Mouse (Mus musculus): Measurements from ENCODE around the gene Ly6g5c. TPM values are rescaled to one million over a fixed set of nuclear protein-coding genes. Genes with fewer than 3 reads are reported as not detected.

The Ly6g5c gene
- polyA plus RNA-seq, 1 experiment from 2014 or later, result not detected

DNA sequence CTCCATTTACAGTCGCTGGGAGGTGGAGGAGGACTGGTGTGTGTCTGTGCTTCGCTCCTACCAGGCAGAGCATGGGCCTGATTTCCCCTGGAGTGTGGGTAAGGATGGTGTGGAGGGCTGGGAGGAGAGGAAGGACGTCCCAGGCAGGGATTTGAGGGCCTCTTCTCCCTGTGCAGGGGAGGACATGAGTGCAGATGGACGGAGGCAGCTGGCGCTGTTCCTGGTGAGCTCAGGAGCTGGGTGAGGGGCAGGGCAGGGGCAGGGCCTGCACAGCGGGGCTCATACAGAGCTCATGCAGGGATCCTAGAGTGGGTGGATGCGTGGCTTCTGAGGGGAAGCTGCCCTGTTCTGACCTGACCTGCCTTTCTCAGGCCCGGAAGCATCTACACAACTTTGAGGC is 5.8 kb upstream of the Ly6g5c start:
- H3K27ac ChIP-seq (ENCODE audit: low read length), result no peak overlapping the region
- H3K27me3 ChIP-seq (replicated peaks; ENCODE audit: control insufficient read depth, insufficient read depth, low read length), result no peaks in the 10 kb centered on the region
- no peaks in the 10 kb centered on the region for H3K4me1 ChIP-seq (replicated peaks; ENCODE audit: control insufficient read depth, insufficient read depth, low read length)
- H3K4me2 ChIP-seq (ENCODE audit: low read length), result no peak overlapping the region
- H3K9me3 ChIP-seq (ENCODE audit: control insufficient read depth, low read length), result no peaks in the 10 kb centered on the region
- H3K4me3 ChIP-seq (replicated peaks; ENCODE audit: low read length), result no peak overlapping the region
- H3K9ac ChIP-seq (replicated peaks; ENCODE audit: low read depth, low read length), result no peak overlapping the region
- no peak for ATAC-seq
- 84% methylated on average over 8 of the region's 8 CpGs for WGBS
- peaks cover 20% of the 10 kb centered on the region for H3K36me3 ChIP-seq (ENCODE audit: control insufficient read depth, insufficient read depth)

DNA sequence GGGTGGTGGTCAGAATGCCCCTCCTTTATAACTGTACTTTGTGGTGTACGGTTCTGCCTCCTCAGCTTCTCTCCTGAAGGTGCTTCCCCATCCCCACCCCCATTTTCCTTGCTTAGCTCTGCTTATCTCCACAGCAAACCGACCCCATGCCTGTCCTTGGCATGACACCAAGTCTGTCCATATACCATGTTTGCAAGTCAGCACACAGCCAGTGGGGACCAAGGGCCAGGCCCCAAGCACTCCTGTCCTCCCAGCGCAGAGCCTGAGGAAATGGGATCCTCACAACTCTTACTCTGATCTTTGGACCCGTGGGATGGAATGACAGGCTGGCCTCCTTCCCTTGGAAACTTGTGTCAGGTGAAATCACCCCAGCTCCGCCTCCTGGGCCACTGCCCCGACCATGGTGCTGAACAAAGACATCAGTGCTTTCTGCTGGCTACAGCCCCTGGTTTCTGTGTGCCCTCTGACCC is 4.8 kb upstream of the Ly6g5c start:
- Histone ChIP-seq H3K4me3 (replicated peaks; ENCODE audit: low read length) (no peak overlapping the region), H3K4me1 (replicated peaks; ENCODE audit: control insufficient read depth, insufficient read depth, low read length) (no peaks in the 10 kb centered on the region), H3K9ac (replicated peaks; ENCODE audit: low read depth, low read length) (no peak overlapping the region), H3K9me3 (ENCODE audit: control insufficient read depth, low read length) (no peaks in the 10 kb centered on the region), H3K36me3 (ENCODE audit: control insufficient read depth, insufficient read depth) (peaks cover 18% of the 10 kb centered on the region), H3K27ac (ENCODE audit: low read length) (no peak overlapping the region), H3K27me3 (replicated peaks; ENCODE audit: control insufficient read depth, insufficient read depth, low read length) (no peaks in the 10 kb centered on the region), H3K4me2 (ENCODE audit: low read length) (no peak overlapping the region)
- WGBS, result 80% methylated on average over 6 of the region's 6 CpGs
- ATAC-seq, result no peak

DNA sequence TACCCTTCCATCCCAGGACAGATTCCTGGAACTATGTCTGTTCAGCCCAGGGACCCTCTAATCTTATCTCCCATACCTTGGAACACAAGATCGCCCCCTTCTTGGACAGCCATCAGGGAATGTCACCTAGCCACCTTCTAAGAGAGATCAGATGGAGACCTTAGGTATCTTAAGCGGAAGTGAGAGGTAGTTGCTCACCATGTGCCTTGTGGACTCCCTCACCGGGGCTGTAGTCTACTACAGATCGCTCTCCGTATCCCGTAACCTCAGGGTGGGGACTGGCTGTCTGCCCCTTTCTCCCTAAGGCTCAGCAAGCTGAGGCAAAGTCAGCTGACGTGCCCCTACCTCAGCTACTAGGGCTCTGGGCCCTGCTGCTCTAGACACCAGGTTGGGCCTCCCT is 4.0 kb upstream of the Ly6g5c start:
- H3K4me3 ChIP-seq (replicated peaks; ENCODE audit: low read length), result no peak overlapping the region
- H3K27ac ChIP-seq (ENCODE audit: low read length), result no peak overlapping the region
- no peak overlapping the region for H3K9ac ChIP-seq (replicated peaks; ENCODE audit: low read depth, low read length)
- H3K4me2 ChIP-seq (ENCODE audit: low read length), result no peak overlapping the region
- 92% methylated on average over 7 of the region's 7 CpGs for WGBS
- no peaks in the 10 kb centered on the region for H3K4me1 ChIP-seq (replicated peaks; ENCODE audit: control insufficient read depth, insufficient read depth, low read length)
- no peaks in the 10 kb centered on the region for H3K27me3 ChIP-seq (replicated peaks; ENCODE audit: control insufficient read depth, insufficient read depth, low read length)
- H3K9me3 ChIP-seq (ENCODE audit: control insufficient read depth, low read length), result no peaks in the 10 kb centered on the region
- H3K36me3 ChIP-seq (ENCODE audit: control insufficient read depth, insufficient read depth), result peaks cover 18% of the 10 kb centered on the region
- ATAC-seq, result no peak

DNA sequence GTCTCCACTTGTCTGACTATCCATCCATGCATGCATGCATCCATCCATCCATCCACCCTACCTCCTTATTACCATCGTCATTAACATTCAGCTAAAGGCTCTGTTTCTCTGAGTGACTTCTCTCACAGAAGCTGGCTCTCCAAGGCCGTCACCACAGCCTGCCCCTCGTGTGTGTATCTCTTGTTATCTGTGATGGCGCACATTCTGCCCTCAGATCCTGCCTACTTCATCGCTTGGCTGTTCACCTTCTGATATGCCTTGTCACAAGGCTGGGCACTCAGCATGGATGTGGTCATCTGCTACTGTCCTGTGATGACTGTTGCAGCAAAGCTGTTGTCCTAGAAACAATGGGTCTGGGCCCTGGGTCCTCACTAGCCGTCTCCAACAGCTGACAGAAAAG is 3.3 kb upstream of the Ly6g5c start:
- Histone ChIP-seq H3K36me3 (ENCODE audit: control insufficient read depth, insufficient read depth) (peaks cover 18% of the 10 kb centered on the region), H3K9me3 (ENCODE audit: control insufficient read depth, low read length) (no peaks in the 10 kb centered on the region), H3K4me2 (ENCODE audit: low read length) (no peak overlapping the region), H3K9ac (replicated peaks; ENCODE audit: low read depth, low read length) (no peak overlapping the region), H3K4me3 (replicated peaks; ENCODE audit: low read length) (no peak overlapping the region), H3K27ac (ENCODE audit: low read length) (no peak overlapping the region), H3K4me1 (replicated peaks; ENCODE audit: control insufficient read depth, insufficient read depth, low read length) (no peaks in the 10 kb centered on the region), H3K27me3 (replicated peaks; ENCODE audit: control insufficient read depth, insufficient read depth, low read length) (no peaks in the 10 kb centered on the region)
- no peak for ATAC-seq
- 73% methylated on average over 6 of the region's 6 CpGs for WGBS

DNA sequence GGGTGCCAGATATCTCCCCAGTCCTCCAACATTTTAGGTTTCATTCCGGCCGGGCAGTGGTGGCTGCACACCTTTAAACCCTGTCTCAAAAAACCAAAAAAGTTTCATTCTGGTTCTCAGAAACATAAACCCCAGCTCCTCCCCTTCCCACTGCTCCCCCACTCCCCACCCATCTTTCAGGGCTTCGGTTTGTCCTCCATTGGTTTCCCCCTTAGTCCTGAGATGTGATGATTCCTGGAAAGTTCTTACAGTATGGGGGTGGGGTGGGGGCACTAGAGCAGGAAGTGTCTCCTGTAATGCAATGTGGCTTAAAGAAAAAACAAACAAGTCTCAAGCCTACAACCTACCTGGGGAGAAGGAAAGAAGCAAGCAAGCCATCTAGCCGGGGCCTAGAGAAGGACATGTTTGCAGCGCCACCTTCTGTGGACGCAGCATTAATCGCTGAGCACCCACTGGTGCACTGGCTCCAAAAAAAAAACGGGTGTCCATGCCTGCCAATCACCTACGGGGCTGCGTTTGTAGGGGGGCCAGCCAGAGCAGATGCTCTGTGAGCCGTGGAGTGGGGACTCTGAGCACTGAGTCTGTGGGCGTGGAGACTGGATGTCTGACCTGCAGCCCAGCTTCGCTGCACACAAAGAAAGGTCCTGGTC is 2.2 kb upstream of the Ly6g5c start:
- no peak overlapping the region for H3K27ac ChIP-seq (ENCODE audit: low read length)
- H3K4me3 ChIP-seq (replicated peaks; ENCODE audit: low read length), result no peak overlapping the region
- ATAC-seq, result 0 out of 2 replicates have a peak, but pooled peaks have one; percentile 31

DNA sequence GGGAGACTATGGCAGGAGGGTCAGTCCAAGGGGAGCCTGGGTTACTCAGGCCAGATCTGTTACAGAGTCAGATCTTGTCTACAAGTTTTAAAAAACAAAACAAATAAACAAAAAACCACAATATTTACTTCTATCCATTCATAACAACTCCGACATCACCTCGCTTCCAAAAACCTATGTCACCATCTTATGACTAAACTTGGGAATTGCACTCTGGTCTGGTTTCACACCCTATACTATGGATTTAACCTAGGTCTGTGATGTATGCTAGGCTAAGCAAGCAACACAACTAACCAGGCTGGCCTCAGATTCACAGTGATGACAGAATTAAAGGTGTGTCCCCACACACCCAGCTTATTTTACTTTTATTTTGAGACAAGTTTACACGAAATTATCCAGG is 1.6 kb upstream of the Ly6g5c start:
- Histone ChIP-seq H3K27me3 (replicated peaks; ENCODE audit: control insufficient read depth, insufficient read depth, low read length) (no peaks in the 10 kb centered on the region), H3K9ac (replicated peaks; ENCODE audit: low read depth, low read length) (no peak overlapping the region), H3K4me2 (ENCODE audit: low read length) (no peak overlapping the region), H3K9me3 (ENCODE audit: control insufficient read depth, low read length) (no peaks in the 10 kb centered on the region), H3K36me3 (ENCODE audit: control insufficient read depth, insufficient read depth) (peaks cover 14% of the 10 kb centered on the region), H3K27ac (ENCODE audit: low read length) (no peak overlapping the region), H3K4me1 (replicated peaks; ENCODE audit: control insufficient read depth, insufficient read depth, low read length) (no peaks in the 10 kb centered on the region), H3K4me3 (replicated peaks; ENCODE audit: low read length) (no peak overlapping the region)
- ATAC-seq, result no peak
- 69% methylated on average over 3 of the region's 3 CpGs for WGBS

More for the DNA sequence above, 2.2 kb upstream of the Ly6g5c start:
- Histone ChIP-seq H3K9me3 (ENCODE audit: control insufficient read depth, low read length) (no peaks in the 10 kb centered on the region), H3K4me1 (replicated peaks; ENCODE audit: control insufficient read depth, insufficient read depth, low read length) (no peaks in the 10 kb centered on the region), H3K9ac (replicated peaks; ENCODE audit: low read depth, low read length) (peak overlapping the region; percentile 42; the same call in 1 of the 2 replicates), H3K36me3 (ENCODE audit: control insufficient read depth, insufficient read depth) (peaks cover 18% of the 10 kb centered on the region), H3K4me2 (ENCODE audit: low read length) (0 out of 2 replicates have a peak overlapping the region, but pooled peaks have one; percentile 3), H3K27me3 (replicated peaks; ENCODE audit: control insufficient read depth, insufficient read depth, low read length) (no peaks in the 10 kb centered on the region)
- WGBS, result 21% methylated on average over 13 of the region's 13 CpGs

DNA sequence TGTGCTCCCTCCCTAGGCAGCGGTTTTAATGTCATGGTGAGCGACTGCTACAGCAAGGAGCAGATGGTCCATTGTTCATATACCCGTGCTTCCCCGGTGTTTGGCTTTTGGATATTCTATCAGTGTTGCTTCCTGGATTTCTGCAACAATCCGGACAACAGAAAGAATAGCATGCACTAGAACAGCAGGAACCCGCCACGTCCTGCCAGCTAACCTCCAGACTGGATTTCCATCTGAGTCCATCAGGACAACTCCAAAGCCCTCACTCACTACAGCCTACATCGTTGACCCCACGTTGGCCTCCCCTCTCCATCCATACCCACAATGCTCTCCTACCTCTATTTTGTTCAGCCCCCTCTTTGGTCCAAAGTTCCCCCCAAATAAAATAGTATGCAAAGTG is 3.7 kb downstream of the Ly6g5c start:
- no peak for ATAC-seq
- Histone ChIP-seq H3K27ac (ENCODE audit: low read length) (no peak overlapping the region), H3K4me1 (replicated peaks; ENCODE audit: control insufficient read depth, insufficient read depth, low read length) (no peaks in the 10 kb centered on the region), H3K4me3 (replicated peaks; ENCODE audit: low read length) (no peak overlapping the region), H3K27me3 (replicated peaks; ENCODE audit: control insufficient read depth, insufficient read depth, low read length) (no peaks in the 10 kb centered on the region), H3K9me3 (ENCODE audit: control insufficient read depth, low read length) (no peaks in the 10 kb centered on the region), H3K36me3 (ENCODE audit: control insufficient read depth, insufficient read depth) (peaks cover 10% of the 10 kb centered on the region), H3K4me2 (ENCODE audit: low read length) (no peak overlapping the region), H3K9ac (replicated peaks; ENCODE audit: low read depth, low read length) (no peak overlapping the region)
- 72% methylated on average over 9 of the region's 9 CpGs for WGBS

DNA sequence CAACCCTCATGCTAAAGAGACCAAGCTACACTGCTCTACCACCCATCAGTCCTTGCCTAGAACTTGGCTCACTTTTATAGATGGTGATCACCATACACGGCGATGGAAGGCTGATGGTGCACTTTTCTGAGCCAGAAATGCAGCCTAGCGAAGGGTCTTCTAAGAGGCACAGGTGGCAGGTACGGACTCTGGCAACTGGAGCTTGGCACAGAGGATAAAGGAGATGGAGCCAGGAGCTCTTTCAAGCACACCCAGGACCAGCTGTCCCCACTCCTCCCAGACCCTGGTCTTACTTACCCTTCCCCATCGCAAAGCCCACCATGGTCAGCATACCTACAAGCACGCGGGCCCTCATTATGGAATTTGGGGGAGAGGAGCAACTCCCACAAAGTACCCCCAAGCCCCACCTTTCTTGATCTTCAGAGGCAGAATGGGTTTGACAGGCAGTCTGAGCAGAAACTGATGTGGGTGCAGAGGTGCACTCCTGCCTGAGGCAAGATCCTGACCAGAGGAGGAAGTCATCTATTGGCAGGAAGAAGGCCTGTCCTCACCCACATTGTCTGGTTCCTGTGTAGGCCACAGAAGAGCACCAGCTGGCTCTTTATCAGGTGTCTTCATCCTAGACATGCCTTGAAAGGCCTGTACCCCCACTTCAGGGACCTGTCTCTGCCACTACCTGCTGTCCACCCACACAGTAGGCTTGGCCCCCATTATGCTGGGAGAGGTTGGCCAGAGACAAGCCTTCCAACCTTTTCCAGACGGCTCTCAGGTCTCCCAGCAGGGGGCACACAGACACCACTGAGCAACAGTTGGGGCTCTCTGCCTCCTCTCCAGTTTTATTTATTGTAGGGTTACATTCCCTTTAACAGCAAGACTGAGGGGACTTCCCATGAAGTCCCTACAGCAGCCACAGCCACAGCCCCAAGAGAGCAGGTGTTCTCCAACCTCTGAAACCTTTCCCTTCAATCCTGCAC is 7.3 kb downstream of the Ly6g5c start, which contains the start of gene Ly6g5b:
Gene Ly6g5b, minus strand, starts transcription at position 383 of the 974 bp plus-strand sequence.
- ATAC-seq, result no peak
- Histone ChIP-seq H3K36me3 (ENCODE audit: control insufficient read depth, insufficient read depth) (peaks cover 19% of the 10 kb centered on the region), H3K9me3 (ENCODE audit: control insufficient read depth, low read length) (no peaks in the 10 kb centered on the region), H3K27ac (ENCODE audit: low read length) (no peak within 1 kb of the TSS), H3K4me1 (replicated peaks; ENCODE audit: control insufficient read depth, insufficient read depth, low read length) (peaks cover 9% of the 10 kb centered on the region), H3K9ac (replicated peaks; ENCODE audit: low read depth, low read length) (no peak within 1 kb of the TSS), H3K27me3 (replicated peaks; ENCODE audit: control insufficient read depth, insufficient read depth, low read length) (no peaks in the 10 kb centered on the region), H3K4me2 (ENCODE audit: low read length) (no peak within 1 kb of the TSS), H3K4me3 (replicated peaks; ENCODE audit: low read length) (no peak within 1 kb of the TSS)
- WGBS, result 87% methylated on average over 8 of the region's 8 CpGs

DNA sequence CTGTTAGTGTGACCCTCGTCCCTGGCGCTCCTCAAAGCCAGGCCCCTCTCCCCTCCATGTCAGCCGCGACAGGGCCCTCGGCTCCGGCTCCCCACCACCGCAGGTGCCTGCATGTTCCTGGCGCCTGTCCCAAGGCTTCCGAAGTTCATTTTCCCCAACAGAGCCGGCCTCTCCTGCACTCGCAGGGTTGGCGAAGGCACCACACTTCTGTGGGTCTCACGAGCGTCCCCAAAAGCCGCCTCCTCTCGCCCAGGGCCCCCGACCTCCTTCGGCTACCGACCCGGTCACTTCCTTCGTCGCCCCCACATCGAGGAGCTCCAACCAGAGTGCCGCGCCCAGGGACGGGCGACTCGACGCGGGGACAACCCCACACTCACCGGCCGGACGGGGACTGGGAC is 12.7 kb downstream of the Ly6g5c start:
- H3K4me1 ChIP-seq (replicated peaks; ENCODE audit: control insufficient read depth, insufficient read depth, low read length), result peaks cover 23% of the 10 kb centered on the region
- H3K9me3 ChIP-seq (ENCODE audit: control insufficient read depth, low read length), result no peaks in the 10 kb centered on the region
- H3K4me3 ChIP-seq (replicated peaks; ENCODE audit: low read length), result peak overlapping the region; percentile 62
- WGBS, result under 1% methylated on average over 33 of the region's 33 CpGs
- H3K27me3 ChIP-seq (replicated peaks; ENCODE audit: control insufficient read depth, insufficient read depth, low read length), result no peaks in the 10 kb centered on the region
- peak overlapping the region; percentile 88 for H3K4me2 ChIP-seq (ENCODE audit: low read length)
- H3K27ac ChIP-seq (ENCODE audit: low read length), result 0 out of 2 replicates have a peak overlapping the region, but pooled peaks have one; percentile 0
- peak overlapping the region; percentile 76 for H3K9ac ChIP-seq (replicated peaks; ENCODE audit: low read depth, low read length)
- ATAC-seq, result no peak
- peaks cover 19% of the 10 kb centered on the region for H3K36me3 ChIP-seq (ENCODE audit: control insufficient read depth, insufficient read depth)

Data from forebrain, embryonic 16.5 days (tissue).